Mouse (Mus musculus): ENCODE data around the gene Erc2.

Erc2 gene

DNA sequence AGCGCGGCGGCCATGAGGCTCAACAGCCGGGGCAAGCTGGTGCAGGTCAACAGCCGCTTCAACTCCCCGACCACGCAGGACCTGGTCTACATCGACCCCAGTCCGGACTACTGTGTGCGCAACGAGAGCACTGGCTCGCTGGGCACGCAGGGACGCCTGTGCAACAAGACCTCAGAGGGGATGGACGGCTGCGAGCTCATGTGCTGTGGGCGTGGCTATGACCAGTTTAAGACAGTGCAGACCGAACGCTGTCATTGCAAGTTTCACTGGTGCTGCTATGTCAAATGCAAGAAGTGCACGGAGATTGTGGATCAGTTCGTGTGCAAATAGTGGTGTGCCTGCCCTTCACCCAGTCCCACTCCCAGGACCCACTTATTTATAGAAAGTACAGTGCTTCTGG, 900.4 kb downstream of the Erc2 start:
- in situ Hi-C loops (cut with MboI, MseI), result no loop called here

- in situ Hi-C loops (cut with MboI, MseI), result no loop called here
Observed at GRCm38 (mm10) chr14:28525566-28525965, 903.3 kb downstream of the Erc2 start.
